9 mouse cellular contexts compared by ENCODE assay signal in genomic region chr8:110168046-110168445, GRCm38 (mm10). TPM values are rescaled to one million over a fixed set of nuclear protein-coding genes. Genes with fewer than 3 reads are reported as not detected.
DNase-seq lines count a peak whose midpoint lies in the region; ATAC-seq and TF ChIP-seq lines count a peak whose summit lies in the region.
"Had no signal": no experiment of that assay in that cellular context is flagged by ENCODE, and none has a peak within 500 bp of the region (broad histone marks: within the 10 kb centered on the region; RNA-seq: fewer than 3 reads in every experiment).

Gene Calb2, minus strand, starts transcription at chr8:110168210.

- H3K27me3 ChIP-seq in forebrain, embryonic 11.5 days (ENCODE audit: control insufficient read depth, insufficient read depth, low read length): peaks cover 8% of the 10 kb centered on the region
- H3K27me3 ChIP-seq in lung, postnatal 0 days (replicated peaks; ENCODE audit: insufficient read depth, low read length): peaks cover 8% of the 10 kb centered on the region; the same call in 1 of the 2 replicates

- peak; percentile 92 for ATAC-seq in forebrain, embryonic 11.5 days (replicated peaks; ENCODE audit: low FRiP score)
- peak; percentile 53; the same call in 1 of the 2 replicates for ATAC-seq in lung, postnatal 0 days
- no peak for ATAC-seq in monocyte, adult 5-6 weeks (replicated peaks; ENCODE audit: insufficient number of reproducible peaks, low FRiP score, low TSS enrichment, poor library complexity, severe bottlenecking)

- TF ChIP-seq CTCF in lung, postnatal 0 days (IDR thresholded peaks at IDR 0.05): peak; percentile 81

- H3K4me3 ChIP-seq in forebrain, embryonic 11.5 days (ENCODE audit: low read depth, low read length): peak within 1 kb of the TSS; percentile 20; the same call in 1 of the 2 replicates
- H3K4me3 ChIP-seq in lung, postnatal 0 days (ENCODE audit: low read depth, low read length): no peak within 1 kb of the TSS
- H3K4me3 ChIP-seq: erythroblast, embryonic 14.5 days had no signal

- no peaks in the 10 kb centered on the region for H3K9me3 ChIP-seq in forebrain, embryonic 11.5 days (ENCODE audit: control insufficient read depth, low read length)
- no peaks in the 10 kb centered on the region for H3K9me3 ChIP-seq in lung, postnatal 0 days (ENCODE audit: low read length)

- no peaks in the 10 kb centered on the region for H3K36me3 ChIP-seq in forebrain, embryonic 11.5 days (ENCODE audit: control insufficient read depth, insufficient read depth, low read length)
- no peaks in the 10 kb centered on the region for H3K36me3 ChIP-seq in lung, postnatal 0 days (ENCODE audit: insufficient read depth, low read length)

- peak within 1 kb of the TSS; percentile 39 for H3K9ac ChIP-seq in forebrain, embryonic 11.5 days (ENCODE audit: low read length)
- no peak within 1 kb of the TSS for H3K9ac ChIP-seq in lung, postnatal 0 days (replicated peaks; ENCODE audit: low read depth)

- 1% methylated on average over 33 of the region's 33 CpGs for WGBS in forebrain, embryonic 11.5 days
- WGBS in lung, postnatal 0 days: under 1% methylated on average over 32 of the region's 33 CpGs

- H3K4me1 ChIP-seq in forebrain, embryonic 11.5 days (replicated peaks; ENCODE audit: control insufficient read depth, insufficient read depth, low read length): 0 out of 2 replicates have a peak, but pooled peaks cover 5% of the 10 kb centered on the region
- 0 out of 2 replicates have a peak, but pooled peaks cover 2% of the 10 kb centered on the region for H3K4me1 ChIP-seq in lung, postnatal 0 days (ENCODE audit: insufficient read depth, low read depth, low read length)

- TF ChIP-seq EP300 in lung, postnatal 0 days (IDR thresholded peaks at IDR 0.05): no peak

- peak within 1 kb of the TSS; percentile 51 for H3K4me2 ChIP-seq in forebrain, embryonic 11.5 days (ENCODE audit: low read depth, low read length, severe bottlenecking)
- H3K4me2 ChIP-seq in lung, postnatal 0 days (replicated peaks; ENCODE audit: low read depth, low read length): no peak within 1 kb of the TSS

- H3K27ac ChIP-seq in forebrain, embryonic 11.5 days (ENCODE audit: low read depth, low read length): no peak within 1 kb of the TSS
- no peak within 1 kb of the TSS for H3K27ac ChIP-seq in lung, postnatal 0 days (ENCODE audit: low read length)

- peak; percentile 71 for DNase-seq in R1 (ENCODE audit: low read depth, low spot score)
- peak; percentile 9 for DNase-seq in c-Kit-positive CD71-positive TER-119-positive erythroid progenitor cells, embryonic 14.5 days (ENCODE audit: low spot score)
- peak; percentile 90 for DNase-seq in forebrain, embryonic 11.5 days (ENCODE audit: low spot score)
- peak; percentile 61 for DNase-seq in heart, postnatal 4 days
- peak; percentile 64 for DNase-seq in layer of hippocampus, adult 9-11 months
- peak; percentile 40 for DNase-seq in lung, postnatal 0 days (ENCODE audit: low spot score)
- DNase-seq in retina, postnatal 1 day: peak; percentile 83

RNA-seq across cellular contexts. Expression of gene Calb2, which starts in this region (rescaled TPM):
- 29.0 and 29.4 TPM in 2 replicates for polyA plus RNA-seq in forebrain, embryonic 11.5 days (2014; fragmentation: Nextera tagmentation; extraction: Ambion mirVana)
- under 1 TPM; 0.31 to 0.65 TPM for total RNA-seq in heart, postnatal 4 days (2021)
- polyA plus RNA-seq in lung, postnatal 0 days (2015; fragmentation: Nextera tagmentation; extraction: Ambion mirVana): 0.53 and 1.1 TPM in 2 replicates
- not detected in 3 replicates for total RNA-seq in monocyte, adult 5-6 weeks (2017)
- polyA plus RNA-seq: erythroblast, embryonic 14.5 days had no signal

Comparison
In these comparisons a context has a peak if more than half of its experiments do, and no peak if none do; other contexts are left out.
1. RNA of gene Calb2 (polyA plus RNA-seq): 29.0 to 29.4 TPM in forebrain, embryonic 11.5 days; 0.53 to 1.1 TPM in lung, postnatal 0 days; every median in the first group is over 10 times any median in the second.
2. Peak in DNase-seq in heart, postnatal 4 days; RNA of the gene not detected or under 1 TPM.
3. DNase-seq: peak in every context shown above with its lines; median percentile 90 in forebrain, embryonic 11.5 days; 83 in retina, postnatal 1 day; 71 in R1; 64 in layer of hippocampus, adult 9-11 months; 61 in heart, postnatal 4 days; 40 in lung, postnatal 0 days; 9 in c-Kit-positive CD71-positive TER-119-positive erythroid progenitor cells, embryonic 14.5 days.